Mouse (Mus musculus): ENCODE measurements at regions not wholly inside any gene's neighbourhood (a gene's known extent, or its start where the extent isn't known, plus 50 kb on each side); places are given as distances from the start of the nearest gene placed in this dataset.

DNA sequence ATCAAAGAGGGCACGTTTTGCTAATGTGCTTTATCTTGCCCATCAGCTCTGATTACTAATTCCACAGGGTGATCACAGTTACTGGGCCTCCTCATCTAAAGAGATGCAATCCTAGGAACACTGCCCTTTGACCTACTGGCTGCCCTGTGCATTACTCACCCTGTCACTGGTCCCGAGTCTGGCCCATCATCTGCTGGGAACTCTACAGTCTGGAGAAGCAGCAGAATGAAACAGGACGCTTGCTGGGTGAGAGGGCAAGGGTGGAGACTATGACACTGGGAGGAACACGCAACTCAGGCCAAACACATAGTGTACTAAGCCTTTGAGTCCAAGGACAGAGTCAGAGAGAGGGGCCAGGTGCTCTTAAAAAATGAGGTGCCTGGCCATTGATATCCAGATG is 263.8 kb downstream of the Ets1 start:
- CTCF ChIA-PET = no interaction called here

GRCm38 (mm10) chr9:32901287-32901686 is 265.3 kb downstream of the Ets1 start:
- POLR2A ChIA-PET = interaction anchor here in 3 of 4 experiments (0.6 to 1.6 kb wide), 5 partner anchors 10 to 308 kb away, joined by 3 to 5 read pairs (median 4); no protein-coding TSS in a partner anchor
- CTCF ChIA-PET = no interaction called here

More for the DNA sequence above, 263.8 kb downstream of the Ets1 start:
- POLR2A ChIA-PET = interaction anchor here in 1 of 4 experiments (1.0 kb wide), 1 partner anchor 14 kb away, joined by 3 read pairs; no protein-coding TSS in a partner anchor

DNA sequence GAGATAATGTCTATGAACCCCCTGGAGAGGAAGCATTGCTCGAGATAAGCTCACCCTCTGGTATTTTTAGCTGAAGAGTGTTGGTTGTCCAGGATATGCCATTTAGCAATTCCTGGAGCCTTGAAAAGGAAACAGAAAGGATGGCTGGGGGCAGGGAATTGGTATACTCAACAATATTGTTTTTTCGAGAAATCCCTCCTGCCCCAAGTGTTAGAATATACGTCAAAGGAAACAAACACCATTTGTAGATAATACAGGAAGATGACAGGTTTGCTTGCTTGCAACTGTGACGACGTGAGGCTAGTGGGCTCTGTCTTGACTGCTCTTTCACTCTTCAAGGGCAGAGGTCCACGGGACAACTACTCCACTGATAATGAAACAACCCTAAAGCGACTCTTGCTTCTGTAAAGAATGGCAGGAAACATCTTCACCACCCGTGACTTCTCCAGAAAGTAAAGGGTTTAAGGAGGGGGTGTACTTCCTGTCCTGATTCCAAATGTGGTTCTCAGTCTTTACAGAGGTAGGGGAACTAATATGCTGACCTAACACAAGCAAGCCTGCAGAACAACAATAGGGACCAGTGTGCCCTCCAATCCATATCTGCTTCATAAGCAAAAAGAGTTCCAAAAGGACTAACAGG is 270.3 kb downstream of the Ets1 start:
- ChIA-PET CTCF (no interaction called here), POLR2A (no interaction called here)

GRCm38 (mm10) chr9:32910641-32911040 is 274.6 kb downstream of the Ets1 start:
- POLR2A ChIA-PET = interaction anchor here in 1 of 4 experiments (1.5 kb wide), 1 partner anchor 10 kb away, joined by 5 read pairs; no protein-coding TSS in a partner anchor
- CTCF ChIA-PET = no interaction called here

GRCm38 (mm10) chr9:32915633-32916032 is 279.6 kb downstream of the Ets1 start:
- CTCF ChIA-PET = no interaction called here

GRCm38 (mm10) chr9:32916731-32917130 is 280.7 kb downstream of the Ets1 start:
- ChIA-PET CTCF (interaction anchor here in 1 of 4 experiments (0.7 kb wide), 1 partner anchor 536 kb away, joined by 5 read pairs; no protein-coding TSS in a partner anchor), POLR2A (interaction anchor here in 1 of 4 experiments (0.7 kb wide), 1 partner anchor 573 kb away, joined by 3 read pairs; the partner anchor contains the start of gene Kcnj5)

More at GRCm38 (mm10) chr9:32915633-32916032, 279.6 kb downstream of the Ets1 start:
- POLR2A ChIA-PET = no interaction called here

DNA sequence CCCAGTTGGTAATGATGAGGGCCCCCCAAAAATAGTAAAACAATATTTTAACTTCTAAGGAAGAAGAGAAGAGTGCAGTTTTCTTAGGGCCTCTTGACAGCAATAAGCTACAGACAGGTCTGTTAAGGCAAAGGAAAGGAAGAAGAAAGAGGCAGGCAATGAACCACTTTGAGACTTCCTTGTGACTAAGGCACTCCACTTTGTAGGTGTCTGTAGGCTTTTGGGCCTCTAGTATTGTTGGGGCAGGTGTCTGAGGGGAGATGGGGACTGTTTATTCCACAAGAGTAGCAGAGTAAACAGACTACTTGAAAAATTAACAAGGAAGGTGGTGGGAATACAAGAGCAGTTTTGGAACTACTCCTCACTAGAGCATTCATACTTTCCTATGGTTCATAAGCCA is 287.9 kb downstream of the Ets1 start:
- ChIA-PET CTCF (no interaction called here), POLR2A (interaction anchor here in 1 of 4 experiments (0.7 kb wide), 1 partner anchor 18 kb away, joined by 3 read pairs; no protein-coding TSS in a partner anchor)

GRCm38 (mm10) chr9:32924333-32924886 is 288.4 kb downstream of the Ets1 start:
- ChIA-PET POLR2A (no interaction called here), CTCF (no interaction called here)

DNA sequence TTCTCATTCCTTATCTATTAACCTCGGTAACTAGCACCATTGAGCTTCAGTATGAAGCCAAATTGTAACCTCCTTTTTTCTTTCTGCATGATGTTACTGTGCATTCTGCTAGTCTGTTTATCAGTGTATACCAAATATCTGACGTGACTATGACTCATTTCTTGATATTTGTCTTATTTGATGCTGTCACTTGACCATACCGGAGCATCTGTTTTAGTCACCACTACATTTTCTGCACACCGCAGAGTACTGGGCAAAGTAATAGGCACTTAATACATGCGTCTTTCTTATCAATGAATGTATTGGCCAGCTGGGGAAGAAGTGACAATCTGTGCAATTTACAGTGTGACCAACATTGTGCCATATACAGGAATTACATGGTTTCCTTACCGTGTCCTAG is 289.0 kb downstream of the Ets1 start:
- CTCF ChIA-PET = no interaction called here
- POLR2A ChIA-PET = no interaction called here

- CTCF ChIA-PET = interaction anchor here in 1 of 4 experiments (0.7 kb wide), 1 partner anchor 14 kb away, joined by 3 read pairs; no protein-coding TSS in a partner anchor
- POLR2A ChIA-PET = no interaction called here
These were observed 289.9 kb downstream of the Ets1 start for GRCm38 (mm10) chr9:32925720-32926595.

DNA sequence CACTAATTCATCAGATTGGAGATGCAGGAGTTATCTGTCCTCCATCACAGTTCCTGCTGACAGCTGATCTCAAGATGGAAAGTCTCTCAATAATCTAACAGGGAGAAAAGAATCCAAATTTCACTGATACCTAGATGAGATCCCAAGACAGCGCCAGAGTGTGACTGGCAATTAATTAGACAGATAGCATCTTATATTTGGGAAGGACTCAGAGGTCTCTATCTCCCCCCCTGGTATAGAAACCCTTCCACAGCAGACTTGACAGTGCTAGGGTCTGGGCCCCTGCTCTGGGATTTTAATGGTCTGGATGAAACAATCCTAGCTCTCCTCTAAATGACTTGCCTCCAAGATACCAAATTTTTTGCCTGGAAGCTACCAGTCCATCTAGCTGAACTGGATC is 291.6 kb downstream of the Ets1 start:
- POLR2A ChIA-PET = no interaction called here

DNA sequence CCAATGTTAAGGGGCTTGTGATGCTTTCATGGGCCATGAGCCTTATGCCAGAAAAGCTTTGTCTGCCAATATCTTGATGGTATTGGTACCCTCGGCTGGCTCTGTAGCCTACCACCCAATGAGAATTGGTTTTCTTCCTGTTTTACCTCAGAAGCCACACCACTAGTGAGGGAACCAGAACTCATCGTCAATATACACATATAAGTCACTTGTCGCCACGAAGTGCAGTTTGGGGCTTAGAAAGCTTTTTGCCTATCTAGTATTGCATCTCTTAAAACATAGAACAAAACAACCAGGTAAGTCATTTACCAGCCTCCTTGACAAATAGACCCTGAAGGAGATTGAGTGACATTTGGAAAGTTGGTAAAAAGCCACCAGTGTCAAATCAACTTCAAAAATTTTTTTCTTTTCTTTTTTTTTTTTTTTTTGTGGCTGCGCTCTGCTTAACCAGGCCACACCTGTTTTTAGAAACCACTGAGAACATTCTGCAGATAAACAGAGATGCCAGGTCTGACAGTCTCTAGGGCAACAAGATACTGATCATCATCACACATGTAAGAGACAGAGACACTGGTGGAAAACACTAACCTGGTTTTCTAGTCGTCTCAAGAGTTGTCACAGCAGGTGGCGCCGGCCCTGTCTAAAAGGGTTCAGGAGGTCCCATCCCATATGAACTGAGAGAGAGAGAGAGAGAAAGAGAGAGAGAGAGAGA is 292.4 kb downstream of the Ets1 start:
- CTCF ChIA-PET = interaction anchor here in 1 of 4 experiments (0.7 kb wide), 1 partner anchor 12 kb away, joined by 3 read pairs; no protein-coding TSS in a partner anchor

More for the DNA sequence above, 291.6 kb downstream of the Ets1 start:
- CTCF ChIA-PET = interaction anchor here in 1 of 4 experiments (0.5 kb wide), 1 partner anchor 1991 kb away, joined by 4 read pairs; no protein-coding TSS in a partner anchor

GRCm38 (mm10) chr9:32929331-32929730 is 293.3 kb downstream of the Ets1 start:
- CTCF ChIA-PET = interaction anchor here in 1 of 4 experiments (0.7 kb wide), 1 partner anchor 11 kb away, joined by 3 read pairs; no protein-coding TSS in a partner anchor
- POLR2A ChIA-PET = interaction anchor here in 1 of 4 experiments (0.7 kb wide), 1 partner anchor 11 kb away, joined by 5 read pairs; no protein-coding TSS in a partner anchor

More for the DNA sequence above, 292.4 kb downstream of the Ets1 start:
- POLR2A ChIA-PET = interaction anchor here in 1 of 4 experiments (0.7 kb wide), 1 partner anchor 10 kb away, joined by 5 read pairs; no protein-coding TSS in a partner anchor

DNA sequence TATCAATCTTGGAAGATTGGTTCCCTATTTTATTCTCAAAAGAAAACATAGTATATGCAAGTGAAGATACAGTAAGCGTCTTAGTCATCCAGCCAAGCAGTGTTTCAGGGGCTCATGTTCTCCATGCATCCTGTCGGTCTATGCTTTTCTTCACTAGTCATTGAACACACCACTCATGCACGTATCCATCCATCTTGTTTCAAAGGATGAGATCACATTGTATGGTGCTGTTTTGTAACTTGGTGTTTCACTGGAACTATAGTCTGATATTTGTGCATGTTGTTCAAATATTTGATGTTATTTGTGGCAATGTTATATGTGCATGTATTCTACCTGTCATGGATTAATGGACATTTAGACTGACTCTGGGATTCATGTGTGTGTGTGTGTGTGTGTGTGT is 293.8 kb downstream of the Ets1 start:
- ChIA-PET POLR2A (no interaction called here), CTCF (no interaction called here)

DNA sequence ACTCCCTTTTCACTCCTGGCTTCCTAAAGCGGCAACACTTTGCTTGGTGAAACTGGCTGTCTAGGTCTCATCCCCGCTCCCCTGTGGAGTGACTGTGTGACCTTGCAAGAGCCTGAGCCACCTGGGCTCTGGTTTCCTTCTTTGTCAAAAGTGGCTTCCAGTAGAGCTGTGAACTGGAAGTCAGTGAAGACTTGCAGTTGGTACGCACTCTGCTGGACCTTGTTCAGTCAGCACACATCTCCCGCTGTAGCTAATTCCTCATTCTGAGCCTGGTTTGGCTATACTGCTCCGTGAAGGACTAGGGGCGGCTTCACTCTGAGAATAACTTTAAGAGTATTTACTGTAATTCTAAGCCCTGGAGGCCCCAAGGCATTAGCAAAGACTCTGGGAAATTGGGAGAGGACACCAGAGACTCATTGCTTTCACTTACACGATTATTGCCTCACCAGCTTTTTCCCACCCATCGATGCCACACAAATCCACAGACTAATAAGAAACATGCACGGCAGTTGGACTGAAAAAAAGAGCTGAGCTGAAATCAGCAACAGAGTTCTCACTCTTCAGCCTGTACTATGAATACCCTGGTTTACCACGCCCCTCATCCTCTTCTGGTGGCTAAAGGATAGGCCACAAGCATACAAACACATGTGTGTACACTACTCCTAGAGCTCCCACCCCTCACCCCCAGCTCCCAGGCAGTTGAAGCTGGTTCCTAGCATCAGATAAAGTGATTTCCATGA is 295.4 kb downstream of the Ets1 start:
- ChIA-PET POLR2A (interaction anchor here in 1 of 4 experiments (0.6 kb wide), 1 partner anchor 962 kb away, joined by 5 read pairs; no protein-coding TSS in a partner anchor), CTCF (interaction anchor here in 1 of 4 experiments (0.6 to 1.4 kb wide), 2 partner anchors 9 to 1357 kb away, joined by 3 read pairs; no protein-coding TSS in a partner anchor)

- ChIA-PET CTCF (interaction anchor here in 3 of 4 experiments (0.5 to 1.5 kb wide), 3 partner anchors 162 to 528 kb away, joined by 3 to 4 read pairs (median 3); no protein-coding TSS in a partner anchor), POLR2A (interaction anchor here in 2 of 4 experiments (0.6 to 2.0 kb wide), 3 partner anchors 24 to 47 kb away, joined by 3 to 5 read pairs (median 3); no protein-coding TSS in a partner anchor)
These were observed 297.4 kb downstream of the Ets1 start for GRCm38 (mm10) chr9:32933237-32934071.

- POLR2A ChIA-PET = interaction anchor here in 1 of 4 experiments (2.0 kb wide), 1 partner anchor 33 kb away, joined by 5 read pairs; no protein-coding TSS in a partner anchor
- CTCF ChIA-PET = interaction anchor here in 2 of 4 experiments (0.5 to 1.4 kb wide), 2 partner anchors 161 to 169 kb away, joined by 3 read pairs; no protein-coding TSS in a partner anchor
These were observed 298.4 kb downstream of the Ets1 start for GRCm38 (mm10) chr9:32934436-32934835.

Measured in embryonic stem cell, embryonic (primary cell).